Mouse (Mus musculus) hindbrain, embryonic 16.5 days (tissue): Measurements from ENCODE around the gene Jund. TPM values are rescaled to one million over a fixed set of nuclear protein-coding genes. Genes with fewer than 3 reads are reported as not detected.

ENCODE experiments used
- ATAC-seq: fragments of 200-750 bp; cut with Nextera tagmentation; 2 replicates; pipeline ENCODE4 v1.8.0; 2017; ENCODE audit warnings: moderate TSS enrichment, moderate library complexity
- H3K27ac ChIP-seq: fragments of 300-500 bp; sonication (generic); 2 replicates; pipeline ENCODE4 v1.5.1; 2014; ENCODE audit warnings: low read depth, mild to moderate bottlenecking, control low read depth, low read length, moderate library complexity
- H3K27me3 ChIP-seq: fragments of 300-500 bp; sonication (generic); replicated peaks from 2 replicates; pipeline ENCODE4 v1.6.1; 2014; ENCODE audit warnings: low read length; ENCODE audit not compliant: control insufficient read depth, insufficient read depth
- H3K36me3 ChIP-seq: fragments of 300-500 bp; sonication (generic); 2 replicates; pipeline ENCODE4 v1.6.1; 2014; ENCODE audit warnings: mild to moderate bottlenecking, low read length, moderate library complexity, mixed read lengths; ENCODE audit not compliant: control insufficient read depth, insufficient read depth
- H3K4me1 ChIP-seq: fragments of 300-500 bp; sonication (generic); 2 replicates; pipeline ENCODE4 v1.6.1; 2014; ENCODE audit warnings: low read depth, low read length; ENCODE audit not compliant: control insufficient read depth, insufficient read depth
- H3K4me2 ChIP-seq: fragments of 300-500 bp; sonication (generic); 2 replicates; pipeline ENCODE4 v1.6.1; 2014; ENCODE audit warnings: mild to moderate bottlenecking, low read length, control low read depth, moderate library complexity
- H3K4me3 ChIP-seq: fragments of 300-500 bp; sonication (generic); 2 replicates; pipeline ENCODE4 v1.5.1; 2014; ENCODE audit warnings: mild to moderate bottlenecking, low read length, control low read depth, moderate library complexity
- H3K9ac ChIP-seq: fragments of 300-500 bp; sonication (generic); 2 replicates; pipeline ENCODE4 v1.6.1; 2014; ENCODE audit warnings: low read depth, mild to moderate bottlenecking, control low read depth, low read length, moderate library complexity
- H3K9me3 ChIP-seq: fragments of 300-500 bp; sonication (generic); 2 replicates; pipeline ENCODE4 v1.6.1; 2014; ENCODE audit warnings: mild to moderate bottlenecking, low read length, moderate library complexity; ENCODE audit not compliant: control insufficient read depth
- WGBS: fragments of 180-500 bp; shearing (Covaris S2); extraction: QIAGEN DNeasy Blood & Tissue Kit; methylation state at CpG from one replicate; pipeline ENCODE4 v1.1.7; 2014; 5-methylcytosine and 5-hydroxymethylcytosine counted together
- polyA plus RNA-seq: library from polyadenylated mRNA; unstranded; fragments of >200 nt; fragmentation: Nextera tagmentation; extraction: Ambion mirVana; gene quantifications from 2 replicates; pipeline ENCODE4 v1.2.1, GENCODE M21; 2015

The Jund gene
- polyA plus RNA-seq, 1 experiment from 2014 or later: 60.0 TPM

- ATAC-seq: 0 out of 2 replicates have a peak, but pooled peaks have one; percentile 28
- WGBS: 3% methylated on average over 48 of the region's 48 CpGs
- H3K27me3 ChIP-seq: peaks cover 36% of the 10 kb centered on the region
Observed at GRCm38 (mm10) chr8:70743656-70744590, 45.2 kb downstream of the Jund start.

GRCm38 (mm10) chr8:70744806-70745205, 46.1 kb downstream of the Jund start:
- no peak overlapping the region for H3K27ac ChIP-seq
- H3K4me1 ChIP-seq: peaks cover 13% of the 10 kb centered on the region
- no peak overlapping the region; the same call in 1 of the 2 replicates for H3K4me2 ChIP-seq
- no peaks in the 10 kb centered on the region for H3K9me3 ChIP-seq
- WGBS: 55% methylated on average over 11 of the region's 11 CpGs
- no peak for ATAC-seq
- no peak overlapping the region; the same call in 1 of the 2 replicates for H3K4me3 ChIP-seq
- H3K36me3 ChIP-seq: no peaks in the 10 kb centered on the region
- H3K9ac ChIP-seq: no peak overlapping the region
- peaks cover 37% of the 10 kb centered on the region for H3K27me3 ChIP-seq

More at GRCm38 (mm10) chr8:70743656-70744590, 45.2 kb downstream of the Jund start:
- Histone ChIP-seq H3K4me3 (peak overlapping the region; percentile 40), H3K4me2 (peak overlapping the region; percentile 67), H3K9me3 (no peaks in the 10 kb centered on the region), H3K27ac (no peak overlapping the region), H3K4me1 (peaks cover 13% of the 10 kb centered on the region), H3K9ac (peak overlapping the region; percentile 52), H3K36me3 (no peaks in the 10 kb centered on the region)

- Histone ChIP-seq H3K27me3 (peaks cover 38% of the 10 kb centered on the region), H3K36me3 (no peaks in the 10 kb centered on the region), H3K9me3 (no peaks in the 10 kb centered on the region), H3K4me2 (no peak overlapping the region), H3K4me3 (no peak overlapping the region), H3K9ac (no peak overlapping the region), H3K4me1 (peaks cover 13% of the 10 kb centered on the region), H3K27ac (no peak overlapping the region)
- WGBS: 61% methylated on average over 17 of the region's 19 CpGs
- ATAC-seq: no peak
Observed at GRCm38 (mm10) chr8:70745691-70746220, 47.0 kb downstream of the Jund start.

GRCm38 (mm10) chr8:70746676-70747075, 47.9 kb downstream of the Jund start:
- ATAC-seq: no peak
- H3K27me3 ChIP-seq: peaks cover 38% of the 10 kb centered on the region

GRCm38 (mm10) chr8:70747211-70747890, 48.6 kb downstream of the Jund start:
- 84% methylated on average over 18 of the region's 18 CpGs for WGBS
- Histone ChIP-seq H3K27ac (no peak overlapping the region), H3K36me3 (no peaks in the 10 kb centered on the region), H3K4me3 (no peak overlapping the region), H3K4me1 (peaks cover 13% of the 10 kb centered on the region), H3K9ac (no peak overlapping the region), H3K27me3 (peaks cover 32% of the 10 kb centered on the region), H3K9me3 (no peaks in the 10 kb centered on the region), H3K4me2 (no peak overlapping the region)
- no peak for ATAC-seq

More at GRCm38 (mm10) chr8:70746676-70747075, 47.9 kb downstream of the Jund start:
- Histone ChIP-seq H3K4me1 (peaks cover 13% of the 10 kb centered on the region), H3K36me3 (no peaks in the 10 kb centered on the region), H3K4me3 (no peak overlapping the region), H3K9ac (no peak overlapping the region), H3K9me3 (no peaks in the 10 kb centered on the region), H3K27ac (no peak overlapping the region), H3K4me2 (no peak overlapping the region)
- 74% methylated on average over 9 of the region's 9 CpGs for WGBS

GRCm38 (mm10) chr8:70748246-70749096, 49.7 kb downstream of the Jund start:
- no peak overlapping the region for H3K9ac ChIP-seq
- H3K9me3 ChIP-seq: no peaks in the 10 kb centered on the region
- H3K36me3 ChIP-seq: no peaks in the 10 kb centered on the region
- WGBS: 87% methylated on average over 23 of the region's 23 CpGs
- peaks cover 8% of the 10 kb centered on the region for H3K4me1 ChIP-seq
- H3K4me2 ChIP-seq: no peak overlapping the region
- no peak overlapping the region for H3K4me3 ChIP-seq
- H3K27me3 ChIP-seq: peaks cover 22% of the 10 kb centered on the region
- no peak for ATAC-seq
- no peak overlapping the region for H3K27ac ChIP-seq

GRCm38 (mm10) chr8:70749097-70749674, 50.4 kb downstream of the Jund start:
- Histone ChIP-seq H3K27ac (no peak overlapping the region), H3K9ac (no peak overlapping the region), H3K4me1 (peaks cover 2% of the 10 kb centered on the region), H3K27me3 (peaks cover 15% of the 10 kb centered on the region), H3K4me2 (no peak overlapping the region), H3K4me3 (no peak overlapping the region), H3K9me3 (no peaks in the 10 kb centered on the region), H3K36me3 (no peaks in the 10 kb centered on the region)
- ATAC-seq: no peak
- WGBS: 85% methylated on average over 19 of the region's 19 CpGs
